Mouse (Mus musculus): ENCODE results near the gene Dpysl5. TPM values are rescaled to one million over a fixed set of nuclear protein-coding genes. Genes with fewer than 3 reads are reported as not detected.
A peak's percentile ranks its signal among the peaks of the same experiment; 100 is the strongest.

Gene Dpysl5
- polyA plus RNA-seq, 1 experiment = not detected

GRCm38 (mm10) chr5:30797982-30798381 is 86.6 kb downstream of the Dpysl5 start:
- TF ChIP-seq POLR2A (IDR thresholded peaks at IDR 0.05; ENCODE audit: insufficient read depth, low read depth, low read length) (no peak), CTCF (IDR thresholded peaks at IDR 0.05; ENCODE audit: insufficient read depth, low read depth, low read length) (no peak)
- no peak overlapping the region for H3K4me3 ChIP-seq (ENCODE audit: insufficient read depth, low read depth, low read length)
- peaks cover 21% of the 10 kb centered on the region for H3K4me1 ChIP-seq (ENCODE audit: control insufficient read depth, insufficient read depth, low read length)
- WGBS = 59% methylated on average over 8 of the region's 8 CpGs
- no peak overlapping the region for H3K27ac ChIP-seq (ENCODE audit: insufficient read depth, low read depth, low read length)

- TF ChIP-seq POLR2A (IDR thresholded peaks at IDR 0.05; ENCODE audit: insufficient read depth, low read depth, low read length) = no peak
- no peak for TF ChIP-seq CTCF (IDR thresholded peaks at IDR 0.05; ENCODE audit: insufficient read depth, low read depth, low read length)
- no peak overlapping the region for H3K27ac ChIP-seq (ENCODE audit: insufficient read depth, low read depth, low read length)
- H3K4me3 ChIP-seq (ENCODE audit: insufficient read depth, low read depth, low read length) = no peak overlapping the region
- H3K4me1 ChIP-seq (ENCODE audit: control insufficient read depth, insufficient read depth, low read length) = peaks cover 21% of the 10 kb centered on the region
- 83% methylated on average over 6 of the region's 6 CpGs for whole genome bisulfite sequencing
These were observed 87.6 kb downstream of the Dpysl5 start for GRCm38 (mm10) chr5:30798965-30799364.

GRCm38 (mm10) chr5:30802724-30803467 is 91.5 kb downstream of the Dpysl5 start:
- no peak for TF ChIP-seq CTCF (IDR thresholded peaks at IDR 0.05; ENCODE audit: insufficient read depth, low read depth, low read length)
- TF ChIP-seq POLR2A (IDR thresholded peaks at IDR 0.05; ENCODE audit: insufficient read depth, low read depth, low read length) = no peak
- H3K4me1 ChIP-seq (ENCODE audit: control insufficient read depth, insufficient read depth, low read length) = no peaks in the 10 kb centered on the region
- H3K27ac ChIP-seq (ENCODE audit: insufficient read depth, low read depth, low read length) = no peak overlapping the region
- WGBS = 69% methylated on average over 12 of the region's 12 CpGs
- H3K4me3 ChIP-seq (ENCODE audit: insufficient read depth, low read depth, low read length) = no peak overlapping the region

DNA sequence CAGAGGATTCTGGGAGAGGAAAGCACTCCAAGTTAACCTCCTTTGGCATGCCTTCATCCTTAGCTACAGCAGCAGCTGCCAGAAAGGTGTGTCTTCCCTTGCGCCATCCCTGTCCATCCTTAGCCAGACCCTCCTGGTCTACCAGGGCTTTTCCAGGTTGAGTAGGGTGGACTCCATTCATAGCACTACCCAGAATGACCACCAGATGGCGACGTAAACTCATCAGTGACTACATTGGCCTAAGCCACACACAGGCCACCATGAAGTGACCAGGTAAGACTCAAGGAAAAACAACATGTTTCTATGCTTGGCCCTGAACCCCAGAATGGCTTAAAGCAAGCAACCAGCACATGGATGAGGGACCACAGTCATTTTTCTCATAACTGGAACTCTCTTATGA is 94.7 kb downstream of the Dpysl5 start:
- no peak overlapping the region for H3K4me3 ChIP-seq (ENCODE audit: insufficient read depth, low read depth, low read length)
- WGBS = 2% methylated on average over 3 of the region's 3 CpGs
- no peaks in the 10 kb centered on the region for H3K4me1 ChIP-seq (ENCODE audit: control insufficient read depth, insufficient read depth, low read length)
- no peak overlapping the region for H3K27ac ChIP-seq (ENCODE audit: insufficient read depth, low read depth, low read length)
- TF ChIP-seq CTCF (IDR thresholded peaks at IDR 0.05; ENCODE audit: insufficient read depth, low read depth, low read length) (0 out of 2 replicates have a peak, but pooled peaks have one; percentile 21), POLR2A (IDR thresholded peaks at IDR 0.05; ENCODE audit: insufficient read depth, low read depth, low read length) (no peak)

DNA sequence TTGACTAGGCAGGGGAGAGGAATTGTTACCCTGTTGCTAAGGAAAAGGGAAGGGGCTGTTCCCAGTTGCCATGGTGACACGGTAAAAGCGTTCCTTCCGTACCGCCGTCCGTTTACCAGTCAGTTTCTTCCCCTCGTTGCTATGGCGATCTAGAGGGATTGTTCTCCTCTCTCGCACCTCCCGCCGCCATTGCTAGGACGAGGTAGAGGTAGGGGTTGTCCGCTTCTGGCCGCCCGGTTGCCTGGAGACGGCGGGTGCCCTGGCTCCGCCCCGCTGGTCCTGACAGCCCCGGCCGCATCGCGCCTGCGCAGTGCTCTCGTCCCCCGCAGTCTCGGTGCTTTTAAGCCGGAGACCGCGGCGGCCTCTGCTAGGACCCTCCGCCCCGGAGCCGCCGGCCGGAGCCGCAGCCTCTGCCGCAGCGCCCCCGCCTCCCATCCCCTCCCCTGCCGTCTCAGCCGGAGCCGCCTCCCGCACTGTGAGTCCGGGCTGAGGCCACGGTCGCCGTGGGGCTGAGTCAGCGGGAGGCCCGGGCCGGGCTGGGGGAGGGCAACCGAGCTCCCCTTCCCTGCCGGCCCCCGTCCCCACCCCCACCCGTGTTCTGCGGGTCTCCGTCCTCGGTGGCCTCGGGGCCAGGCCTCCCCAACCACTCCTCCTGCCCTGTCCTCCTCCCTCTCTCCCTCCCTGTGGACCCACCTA is 103.2 kb downstream of the Dpysl5 start, which contains the start of gene Mapre3:
TSS of gene Mapre3 (plus strand) at position 218 of the 696 bp plus-strand sequence.
- WGBS = 1% methylated on average over 59 of the region's 59 CpGs
- peak within 1 kb of the TSS; percentile 90 for H3K27ac ChIP-seq (ENCODE audit: insufficient read depth, low read depth, low read length)
- peak within 1 kb of the TSS; percentile 78 for H3K4me3 ChIP-seq (ENCODE audit: insufficient read depth, low read depth, low read length)
- H3K4me1 ChIP-seq (ENCODE audit: control insufficient read depth, insufficient read depth, low read length) = peaks cover 21% of the 10 kb centered on the region
- TF ChIP-seq CTCF (IDR thresholded peaks at IDR 0.05; ENCODE audit: insufficient read depth, low read depth, low read length) (no peak), POLR2A (IDR thresholded peaks at IDR 0.05; ENCODE audit: insufficient read depth, low read depth, low read length) (peak; percentile 52)

- peak overlapping the region; percentile 76 for H3K27ac ChIP-seq (ENCODE audit: insufficient read depth, low read depth, low read length)
- H3K4me3 ChIP-seq (ENCODE audit: insufficient read depth, low read depth, low read length) = peak overlapping the region; percentile 78
- WGBS = 1% methylated on average over 7 of the region's 7 CpGs
- H3K4me1 ChIP-seq (ENCODE audit: control insufficient read depth, insufficient read depth, low read length) = peaks cover 21% of the 10 kb centered on the region
- no peak for TF ChIP-seq CTCF (IDR thresholded peaks at IDR 0.05; ENCODE audit: insufficient read depth, low read depth, low read length)
- TF ChIP-seq POLR2A (IDR thresholded peaks at IDR 0.05; ENCODE audit: insufficient read depth, low read depth, low read length) = no peak
These were observed 103.7 kb downstream of the Dpysl5 start for GRCm38 (mm10) chr5:30815120-30815465.

- Histone ChIP-seq H3K4me1 (ENCODE audit: control insufficient read depth, insufficient read depth, low read length) (peaks cover 21% of the 10 kb centered on the region), H3K4me3 (ENCODE audit: insufficient read depth, low read depth, low read length) (peak overlapping the region; percentile 34), H3K27ac (ENCODE audit: insufficient read depth, low read depth, low read length) (peak overlapping the region; percentile 43)
- TF ChIP-seq POLR2A (IDR thresholded peaks at IDR 0.05; ENCODE audit: insufficient read depth, low read depth, low read length) = no peak
- TF ChIP-seq CTCF (IDR thresholded peaks at IDR 0.05; ENCODE audit: insufficient read depth, low read depth, low read length) = no peak
- 18% methylated on average over 8 of the region's 8 CpGs for WGBS
These were observed 105.0 kb downstream of the Dpysl5 start for GRCm38 (mm10) chr5:30816261-30816791.

GRCm38 (mm10) chr5:30818758-30819309 is 107.5 kb downstream of the Dpysl5 start:
- Histone ChIP-seq H3K4me1 (ENCODE audit: control insufficient read depth, insufficient read depth, low read length) (peaks cover 21% of the 10 kb centered on the region), H3K27ac (ENCODE audit: insufficient read depth, low read depth, low read length) (no peak overlapping the region), H3K4me3 (ENCODE audit: insufficient read depth, low read depth, low read length) (no peak overlapping the region)
- no peak for TF ChIP-seq POLR2A (IDR thresholded peaks at IDR 0.05; ENCODE audit: insufficient read depth, low read depth, low read length)
- TF ChIP-seq CTCF (IDR thresholded peaks at IDR 0.05; ENCODE audit: insufficient read depth, low read depth, low read length) = no peak
- 65% methylated on average over 8 of the region's 8 CpGs for WGBS

DNA sequence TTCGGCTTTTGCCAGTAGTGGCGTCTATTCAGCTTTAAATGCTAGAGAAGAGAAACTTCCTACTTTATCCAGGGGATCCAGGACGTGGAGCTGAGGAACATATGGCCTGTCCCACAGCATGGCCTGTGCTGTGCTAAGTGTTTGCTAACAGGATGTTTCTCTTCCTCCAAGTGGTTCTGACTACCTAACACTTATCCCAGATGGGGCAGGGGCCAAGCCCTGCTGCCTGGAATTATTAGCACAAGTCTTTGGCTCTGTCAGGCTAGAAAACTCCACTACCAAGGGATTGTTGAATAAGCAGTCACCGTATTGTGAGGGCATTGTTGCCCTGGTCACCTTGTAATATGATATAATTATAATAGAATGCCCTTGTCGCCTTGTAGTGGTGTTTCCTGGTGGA is 111.3 kb downstream of the Dpysl5 start:
- Histone ChIP-seq H3K4me1 (ENCODE audit: control insufficient read depth, insufficient read depth, low read length) (peaks cover 37% of the 10 kb centered on the region), H3K4me3 (ENCODE audit: insufficient read depth, low read depth, low read length) (no peak overlapping the region), H3K27ac (ENCODE audit: insufficient read depth, low read depth, low read length) (no peak overlapping the region)
- 80% methylated on average over 5 of the region's 5 CpGs for WGBS
- TF ChIP-seq POLR2A (IDR thresholded peaks at IDR 0.05; ENCODE audit: insufficient read depth, low read depth, low read length) = no peak
- TF ChIP-seq CTCF (IDR thresholded peaks at IDR 0.05; ENCODE audit: insufficient read depth, low read depth, low read length) = no peak

Data from olfactory bulb, adult 2 months (tissue).